Mouse (Mus musculus) thymus, postnatal 36 days (tissue): ENCODE measurements around the gene Zfp981.
"Not testable (repeated sequence)": the region's sequence is repeated elsewhere in the genome, so short reads cannot be mapped to it uniquely, and the experiment has no call there.

Source experiments
- DNase-seq, 2 experiments: peaks; one replicate each; pipeline ENCODE4 v3.0.0; 2022; ENCODE audit warnings: mixed read lengths in 2 of 2

Gene Zfp981

GRCm38 (mm10) chr4:146486753-146487152 lies 15.1 kb upstream of the Zfp981 start:
- not testable (repeated sequence) for DNase-seq

GRCm38 (mm10) chr4:146489196-146489595 lies 12.6 kb upstream of the Zfp981 start:
- DNase-seq, result not testable (repeated sequence)

GRCm38 (mm10) chr4:146491993-146492392 lies 9.8 kb upstream of the Zfp981 start:
- not testable (repeated sequence) for DNase-seq

- DNase-seq, result no peak
Measured at GRCm38 (mm10) chr4:146492439-146492838, 9.4 kb upstream of the Zfp981 start.

- no peak for DNase-seq
Measured at GRCm38 (mm10) chr4:146492851-146493250, 9.0 kb upstream of the Zfp981 start.

- not testable (repeated sequence) for DNase-seq
Measured at GRCm38 (mm10) chr4:146493319-146493907, 8.4 kb upstream of the Zfp981 start.

- DNase-seq, result no peak
Measured at GRCm38 (mm10) chr4:146494980-146495379, 6.8 kb upstream of the Zfp981 start.

- DNase-seq, result not testable (repeated sequence)
Measured at GRCm38 (mm10) chr4:146497695-146498275, 4.0 kb upstream of the Zfp981 start.

GRCm38 (mm10) chr4:146509029-146509428 lies 7.2 kb downstream of the Zfp981 start:
- DNase-seq, result not testable (repeated sequence)

- DNase-seq, result not testable (repeated sequence)
Measured at GRCm38 (mm10) chr4:146511871-146512270, 10.0 kb downstream of the Zfp981 start.

GRCm38 (mm10) chr4:146516474-146516873 lies 14.6 kb downstream of the Zfp981 start:
- no peak for DNase-seq

- not testable (repeated sequence) for DNase-seq
Measured at GRCm38 (mm10) chr4:146517150-146517549, 15.3 kb downstream of the Zfp981 start.

GRCm38 (mm10) chr4:146520723-146521122 lies 18.9 kb downstream of the Zfp981 start:
- no peak for DNase-seq

GRCm38 (mm10) chr4:146534574-146534973 lies 32.7 kb downstream of the Zfp981 start:
- no peak for DNase-seq

- DNase-seq, result no peak
Measured at GRCm38 (mm10) chr4:146535883-146536282, 34.1 kb downstream of the Zfp981 start.

GRCm38 (mm10) chr4:146579905-146580873 lies 78.4 kb downstream of the Zfp981 start:
- not testable (repeated sequence) for DNase-seq
